Mouse (Mus musculus) E14TG2a.4 (cell line): ENCODE measurements around the gene Zmat5.

Source experiments
- H3K27me3 ChIP-seq: 2 replicates; pipeline ENCODE4 v1.6.1; 2014; ENCODE audit warnings: low read length, control low read depth; ENCODE audit not compliant: insufficient read depth
- H3K36me3 ChIP-seq: 2 replicates; pipeline ENCODE4 v1.6.1; 2014; ENCODE audit warnings: low read length, control low read depth; ENCODE audit not compliant: insufficient read depth
- H3K4me1 ChIP-seq: replicated peaks from 2 replicates; pipeline ENCODE4 v1.6.1; 2014; ENCODE audit warnings: low read depth, low read length, control low read depth
- H3K4me3 ChIP-seq: replicated peaks from 2 replicates; pipeline ENCODE4 v1.5.1; 2014; ENCODE audit warnings: mild to moderate bottlenecking, low read length
- H3K9me3 ChIP-seq: 2 replicates; pipeline ENCODE4 v1.6.1; 2014; ENCODE audit warnings: low read length, control low read depth
- CTCF ChIP-seq: conservative IDR thresholded peaks from 2 replicates; pipeline ENCODE4 v1.5.1; 2014; ENCODE audit warnings: low read length
- NANOG ChIP-seq: IDR thresholded peaks from 2 replicates; pipeline ENCODE4 v1.6.1; 2014; ENCODE audit warnings: borderline replicate concordance, low read length, mixed read lengths
- POU5F1 ChIP-seq: IDR thresholded peaks from 2 replicates; pipeline ENCODE4 v1.6.1; 2014; ENCODE audit warnings: low read length, borderline replicate concordance

Gene Zmat5

GRCm38 (mm10) chr11:4783116-4783515 lies 78.6 kb downstream of the Zmat5 start:
- H3K4me3 ChIP-seq: no peak overlapping the region
- peaks cover 100% of the 10 kb centered on the region for H3K36me3 ChIP-seq
- H3K9me3 ChIP-seq: no peaks in the 10 kb centered on the region
- H3K27me3 ChIP-seq: no peaks in the 10 kb centered on the region
- TF ChIP-seq NANOG (no peak), CTCF (no peak), POU5F1 (no peak)
- no peaks in the 10 kb centered on the region for H3K4me1 ChIP-seq

GRCm38 (mm10) chr11:4784629-4785142 lies 80.2 kb downstream of the Zmat5 start:
- TF ChIP-seq CTCF (no peak), NANOG (no peak), POU5F1 (no peak)
- peaks cover 100% of the 10 kb centered on the region for H3K36me3 ChIP-seq

More at GRCm38 (mm10) chr11:4784629-4785142, 80.2 kb downstream of the Zmat5 start:
- Histone ChIP-seq H3K4me3 (no peak overlapping the region), H3K9me3 (no peaks in the 10 kb centered on the region), H3K27me3 (no peaks in the 10 kb centered on the region), H3K4me1 (peaks cover 8% of the 10 kb centered on the region; the same call in 1 of the 2 replicates)
